Mouse (Mus musculus): ENCODE results near the gene Hdc. TPM values are rescaled to one million over a fixed set of nuclear protein-coding genes. Genes with fewer than 3 reads are reported as not detected.
A peak's percentile ranks its signal among the peaks of the same experiment; 100 is the strongest.

The Hdc gene
- total RNA-seq, 1 experiment, result 1.7 TPM

GRCm38 (mm10) chr2:126599005-126599404, 20.1 kb downstream of the Hdc start:
- Histone ChIP-seq H3K4me1 (ENCODE audit: control insufficient read depth in 2 of 2, insufficient read depth in 2 of 2, low read length in 2 of 2, poor library complexity in 1 of 2) (peaks cover 0 to 7% of the 10 kb centered on the region in 2 experiments; a peak in 1 of 4 replicates), H3K27ac (ENCODE audit: insufficient read depth, low read depth, low read length, poor library complexity, severe bottlenecking) (no peak overlapping the region), H3K4me3 (ENCODE audit: insufficient read depth in 1 of 2, low read depth in 1 of 2, low read length in 2 of 2, poor library complexity in 1 of 2, severe bottlenecking in 1 of 2) (no peak overlapping the region), H3K9me3 (ENCODE audit: control insufficient read depth, insufficient read depth, low read depth, low read length) (no peaks in the 10 kb centered on the region), H3K9ac (ENCODE audit: insufficient read depth, low read depth, low read length, poor library complexity, severe bottlenecking) (no peak overlapping the region), H3K36me3 (ENCODE audit: control insufficient read depth, insufficient read depth, low read length, poor library complexity, severe bottlenecking) (no peaks in the 10 kb centered on the region)
- TF ChIP-seq CHD2 (IDR thresholded peaks at IDR 0.05; ENCODE audit: low read depth, low read length) (no peak), ZNF384 (IDR thresholded peaks at IDR 0.05; ENCODE audit: low read depth, low read length) (no peak), ZC3H11A (IDR thresholded peaks at IDR 0.05; ENCODE audit: borderline replicate concordance, low read depth, low read length) (no peak), HCFC1 (IDR thresholded peaks at IDR 0.05; ENCODE audit: borderline replicate concordance, insufficient read depth, low read length) (no peak), MAFK (IDR thresholded peaks at IDR 0.05; ENCODE audit: insufficient read depth, low read depth, low read length) (no peak)
- no peak for DNase-seq (ENCODE audit: low read depth, low spot score)
- in situ Hi-C loops (cut with MboI; ENCODE audit: low sequenced_read_pairs in 2 of 2, unreplicated experiment in 2 of 2), result loop anchor here in 1 of 2 experiments (10.0 kb wide), 1 partner anchor 186 kb away; the partner anchor contains the start of gene Usp50

- H3K27ac ChIP-seq (ENCODE audit: insufficient read depth, low read depth, low read length, poor library complexity, severe bottlenecking), result no peak overlapping the region
- TF ChIP-seq HCFC1 (IDR thresholded peaks at IDR 0.05; ENCODE audit: borderline replicate concordance, insufficient read depth, low read length) (no peak), ZC3H11A (IDR thresholded peaks at IDR 0.05; ENCODE audit: borderline replicate concordance, low read depth, low read length) (no peak), MAFK (IDR thresholded peaks at IDR 0.05; ENCODE audit: insufficient read depth, low read depth, low read length) (no peak), CHD2 (IDR thresholded peaks at IDR 0.05; ENCODE audit: low read depth, low read length) (no peak), ZNF384 (IDR thresholded peaks at IDR 0.05; ENCODE audit: low read depth, low read length) (no peak)
- no peaks in the 10 kb centered on the region for H3K9me3 ChIP-seq (ENCODE audit: control insufficient read depth, insufficient read depth, low read depth, low read length)
- in situ Hi-C loops (cut with MboI; ENCODE audit: low sequenced_read_pairs in 2 of 2, unreplicated experiment in 2 of 2), result loop anchor here in 1 of 2 experiments (10.0 kb wide), 1 partner anchor 186 kb away; the partner anchor contains the start of gene Usp50
- H3K9ac ChIP-seq (ENCODE audit: insufficient read depth, low read depth, low read length, poor library complexity, severe bottlenecking), result no peak overlapping the region
- no peak overlapping the region for H3K4me3 ChIP-seq (ENCODE audit: insufficient read depth in 1 of 2, low read depth in 1 of 2, low read length in 2 of 2, poor library complexity in 1 of 2, severe bottlenecking in 1 of 2)
- no peak for DNase-seq (ENCODE audit: low read depth, low spot score)
- peaks cover 0 to 7% of the 10 kb centered on the region in 2 experiments; a peak in 1 of 4 replicates for H3K4me1 ChIP-seq (ENCODE audit: control insufficient read depth in 2 of 2, insufficient read depth in 2 of 2, low read length in 2 of 2, poor library complexity in 1 of 2)
- no peaks in the 10 kb centered on the region for H3K36me3 ChIP-seq (ENCODE audit: control insufficient read depth, insufficient read depth, low read length, poor library complexity, severe bottlenecking)
Observed at GRCm38 (mm10) chr2:126598359-126598758, 20.7 kb downstream of the Hdc start.

GRCm38 (mm10) chr2:126597279-126598241, 21.5 kb downstream of the Hdc start:
- Histone ChIP-seq H3K4me3 (ENCODE audit: insufficient read depth in 1 of 2, low read depth in 1 of 2, low read length in 2 of 2, poor library complexity in 1 of 2, severe bottlenecking in 1 of 2) (no peak overlapping the region), H3K9ac (ENCODE audit: insufficient read depth, low read depth, low read length, poor library complexity, severe bottlenecking) (no peak overlapping the region), H3K36me3 (ENCODE audit: control insufficient read depth, insufficient read depth, low read length, poor library complexity, severe bottlenecking) (no peaks in the 10 kb centered on the region), H3K27ac (ENCODE audit: insufficient read depth, low read depth, low read length, poor library complexity, severe bottlenecking) (no peak overlapping the region), H3K9me3 (ENCODE audit: control insufficient read depth, insufficient read depth, low read depth, low read length) (no peaks in the 10 kb centered on the region), H3K4me1 (ENCODE audit: control insufficient read depth in 2 of 2, insufficient read depth in 2 of 2, low read length in 2 of 2, poor library complexity in 1 of 2) (peaks cover 0 to 7% of the 10 kb centered on the region in 2 experiments; a peak in 1 of 4 replicates)
- in situ Hi-C loops (cut with MboI; ENCODE audit: low sequenced_read_pairs in 2 of 2, unreplicated experiment in 2 of 2), result loop anchor here in 1 of 2 experiments (10.0 kb wide), 1 partner anchor 187 kb away; the partner anchor contains the start of gene Usp50
- TF ChIP-seq ZC3H11A (IDR thresholded peaks at IDR 0.05; ENCODE audit: borderline replicate concordance, low read depth, low read length), result no peak
- TF ChIP-seq CHD2 (IDR thresholded peaks at IDR 0.05; ENCODE audit: low read depth, low read length), result no peak
- no peak for TF ChIP-seq HCFC1 (IDR thresholded peaks at IDR 0.05; ENCODE audit: borderline replicate concordance, insufficient read depth, low read length)
- no peak for TF ChIP-seq MAFK (IDR thresholded peaks at IDR 0.05; ENCODE audit: insufficient read depth, low read depth, low read length)
- TF ChIP-seq ZNF384 (IDR thresholded peaks at IDR 0.05; ENCODE audit: low read depth, low read length), result no peak
- DNase-seq (ENCODE audit: low read depth, low spot score), result no peak

GRCm38 (mm10) chr2:126596347-126597072, 22.6 kb downstream of the Hdc start:
- Histone ChIP-seq H3K36me3 (ENCODE audit: control insufficient read depth, insufficient read depth, low read length, poor library complexity, severe bottlenecking) (no peaks in the 10 kb centered on the region), H3K27ac (ENCODE audit: insufficient read depth, low read depth, low read length, poor library complexity, severe bottlenecking) (no peak overlapping the region), H3K9ac (ENCODE audit: insufficient read depth, low read depth, low read length, poor library complexity, severe bottlenecking) (no peak overlapping the region), H3K4me1 (ENCODE audit: control insufficient read depth in 2 of 2, insufficient read depth in 2 of 2, low read length in 2 of 2, poor library complexity in 1 of 2) (peaks cover 0 to 7% of the 10 kb centered on the region in 2 experiments; a peak in 1 of 4 replicates), H3K4me3 (ENCODE audit: insufficient read depth in 1 of 2, low read depth in 1 of 2, low read length in 2 of 2, poor library complexity in 1 of 2, severe bottlenecking in 1 of 2) (no peak overlapping the region), H3K9me3 (ENCODE audit: control insufficient read depth, insufficient read depth, low read depth, low read length) (no peaks in the 10 kb centered on the region)
- DNase-seq (ENCODE audit: low read depth, low spot score), result no peak
- in situ Hi-C loops (cut with MboI; ENCODE audit: low sequenced_read_pairs in 2 of 2, unreplicated experiment in 2 of 2), result loop anchor here in 1 of 2 experiments (10.0 kb wide), 1 partner anchor 188 kb away; the partner anchor contains the start of gene Usp50
- peak; percentile 63 for TF ChIP-seq MAFK (IDR thresholded peaks at IDR 0.05; ENCODE audit: insufficient read depth, low read depth, low read length)
- no peak for TF ChIP-seq HCFC1 (IDR thresholded peaks at IDR 0.05; ENCODE audit: borderline replicate concordance, insufficient read depth, low read length)

Measured in ES-E14 (cell line).